Mouse (Mus musculus) adrenal gland, postnatal 10 days (tissue): ENCODE data around the gene Cox16. TPM values are rescaled to one million over a fixed set of nuclear protein-coding genes. Genes with fewer than 3 reads are reported as not detected.
"Not testable (repeated sequence)": the region's sequence is repeated elsewhere in the genome, so short reads cannot be mapped to it uniquely, and the experiment has no call there.

ENCODE experiments used
- DNase-seq: peaks from one replicate; pipeline ENCODE4 v3.0.0; 2021; ENCODE audit warnings: mixed read lengths
- long read RNA-seq, 2 experiments: library from polyadenylated mRNA; stranded (forward); transcript quantifications; one replicate each; pipeline ENCODE4 v2.0.0; 2021
- total RNA-seq, 2 experiments: library from RNA; stranded (reverse); gene quantifications; 2 replicates each; pipeline ENCODE4 v1.2.3; 2021

The Cox16 gene
- 100 to 1,000 TPM; 101 to 111 TPM for total RNA-seq
- long read RNA-seq, experiment 1, transcript Cox16-202 (4 exons, 668 nt), result minor isoform, 24 of 92 reads
- long read RNA-seq, experiment 1, transcript Cox16-201 (4 exons, 2,007 nt), result major isoform, 55 of 92 reads
- long read RNA-seq, experiment 1, transcript Cox16-206 (4 exons, 431 nt), result minor isoform, 8 of 92 reads
- long read RNA-seq, experiment 1, partial matches to known transcripts, result 0 of 92 reads
- long read RNA-seq, experiment 1, other reads (novel, unspliced or antisense), result 4 of 92 reads
- long read RNA-seq, experiment 2, transcript Cox16-202 (4 exons, 668 nt), result minor isoform, 15 of 55 reads
- long read RNA-seq, experiment 2, transcript Cox16-206 (4 exons, 431 nt), result minor isoform, 7 of 55 reads
- long read RNA-seq, experiment 2, transcript Cox16-201 (4 exons, 2,007 nt), result major isoform, 28 of 55 reads
- long read RNA-seq, experiment 2, partial matches to known transcripts, result 0 of 55 reads
- long read RNA-seq, experiment 2, other reads (novel, unspliced or antisense), result 4 of 55 reads

DNA sequence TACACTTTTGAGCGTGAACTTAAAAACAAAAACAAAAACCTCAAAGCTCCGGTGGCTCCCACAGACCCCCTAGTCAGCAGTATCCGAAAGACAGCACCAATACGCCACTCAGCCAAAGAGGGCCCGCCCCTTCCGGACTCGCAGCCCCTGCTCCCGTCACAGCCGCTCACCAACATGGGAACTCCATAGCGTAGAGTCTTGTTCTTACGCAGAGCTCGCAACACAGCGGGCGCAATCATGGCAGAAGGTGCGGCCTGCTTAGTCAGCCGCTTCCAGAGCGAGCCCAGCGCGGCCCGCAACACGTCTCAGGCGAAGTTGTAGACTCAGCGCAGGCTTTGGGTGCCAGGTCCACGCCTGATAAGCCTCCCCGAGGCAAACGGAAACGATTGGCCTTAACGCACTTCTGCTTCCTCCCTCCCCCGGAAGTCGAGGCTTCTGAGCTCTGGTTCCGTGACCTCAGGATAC lies at the start of gene Cox16:
TSS of gene Cox16 (minus strand) at position 401 of the 465 bp plus-strand sequence.
- peak; percentile 90 for DNase-seq

DNA sequence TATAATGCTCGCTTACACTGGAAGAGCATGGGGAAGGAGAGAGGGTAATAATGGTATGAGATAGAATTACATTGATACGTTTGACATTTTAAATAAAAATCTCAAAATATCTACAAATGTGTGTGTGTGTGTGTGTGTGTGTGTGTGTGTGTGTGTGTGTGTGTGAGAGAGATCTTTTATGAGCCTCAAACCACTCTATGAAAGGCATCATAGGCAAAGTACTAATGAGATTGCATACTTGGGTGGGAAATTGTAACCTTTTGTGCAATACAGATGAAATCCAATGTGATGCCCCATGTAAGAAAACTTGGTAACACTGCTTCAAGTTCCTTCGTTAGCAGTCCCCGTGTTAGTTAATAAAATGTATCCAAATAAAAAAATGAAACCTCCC lies 48.1 kb upstream of the Cox16 start:
- no peak for DNase-seq

DNA sequence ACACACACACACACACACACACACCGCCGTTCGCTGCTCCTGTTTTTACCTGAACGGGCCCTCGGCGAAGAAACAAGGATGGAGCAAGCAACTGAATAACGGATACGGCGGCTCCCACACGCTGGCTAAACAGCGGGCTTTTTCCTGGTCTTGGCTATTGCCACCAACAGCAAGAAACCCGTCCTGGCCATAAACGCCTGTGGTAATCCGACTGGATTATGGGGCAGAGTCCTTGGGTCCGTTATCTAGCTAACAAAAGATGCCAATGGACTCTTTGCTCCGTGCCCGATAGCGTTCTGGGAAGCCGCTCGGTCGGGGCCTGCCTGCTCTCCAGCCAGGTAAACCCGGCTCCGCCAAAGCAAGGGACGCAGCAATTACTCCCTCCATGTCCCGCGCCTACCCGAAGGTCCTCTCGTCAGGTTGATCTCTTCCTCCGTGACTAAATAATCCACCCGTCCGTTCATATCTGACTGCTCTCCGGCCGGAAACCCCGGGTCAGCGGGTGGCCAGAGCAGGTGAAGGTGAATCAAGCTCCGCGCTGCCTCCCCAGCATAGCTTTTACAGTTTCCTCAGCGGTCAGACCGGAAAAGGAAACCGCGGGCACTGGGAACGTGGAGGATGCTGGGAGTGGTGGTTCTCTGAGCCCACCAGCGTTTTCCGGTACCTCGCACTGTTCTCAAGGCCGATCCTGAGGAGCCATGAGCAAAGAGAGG lies 47.5 kb upstream of the Cox16 start, which contains the start of the genes Gm20498 and Synj2bp:
TSS of gene Gm20498 (minus strand) at position 590 of the 713 bp plus-strand sequence.
TSS of gene Synj2bp (minus strand) at position 596 of the 713 bp plus-strand sequence.
- DNase-seq, result peak; percentile 90

DNA sequence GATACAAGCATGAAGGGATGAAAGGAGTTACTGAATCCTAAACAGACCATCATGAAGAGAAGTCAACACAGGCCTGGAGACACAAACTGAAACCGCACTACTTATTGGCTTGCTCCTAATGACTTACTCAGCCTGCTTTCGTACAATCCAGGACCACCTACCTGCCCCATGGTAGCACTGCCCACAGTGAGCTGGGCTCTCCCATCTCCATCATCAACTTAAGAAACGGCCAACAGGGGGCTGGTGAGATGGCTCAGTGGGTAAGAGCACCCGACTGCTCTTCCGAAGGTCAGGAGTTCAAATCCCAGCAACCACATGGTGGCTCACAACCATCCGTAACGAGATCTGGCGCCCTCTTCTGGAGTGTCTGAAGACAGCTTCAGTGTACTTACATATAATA lies 45.7 kb upstream of the Cox16 start:
- not testable (repeated sequence) for DNase-seq

DNA sequence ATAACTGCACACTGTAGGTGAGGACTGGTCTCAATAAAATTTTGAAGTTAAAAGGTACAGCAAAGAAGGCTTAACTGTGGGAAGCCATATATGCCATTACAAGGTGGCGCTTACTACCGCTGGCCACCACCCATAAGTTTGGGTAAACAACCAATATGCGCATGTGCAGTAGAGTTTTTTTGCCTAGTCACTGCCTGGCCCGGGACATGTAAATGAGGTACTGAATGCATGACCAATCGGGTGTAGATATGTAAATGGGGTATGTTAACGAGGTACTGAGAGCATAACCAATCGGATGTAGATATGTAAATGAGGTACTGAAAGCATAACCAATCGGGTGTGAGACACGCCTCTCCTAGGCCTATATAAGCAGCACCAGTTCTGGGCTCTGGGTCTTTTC lies 12.0 kb upstream of the Cox16 start:
- not testable (repeated sequence) for DNase-seq

DNA sequence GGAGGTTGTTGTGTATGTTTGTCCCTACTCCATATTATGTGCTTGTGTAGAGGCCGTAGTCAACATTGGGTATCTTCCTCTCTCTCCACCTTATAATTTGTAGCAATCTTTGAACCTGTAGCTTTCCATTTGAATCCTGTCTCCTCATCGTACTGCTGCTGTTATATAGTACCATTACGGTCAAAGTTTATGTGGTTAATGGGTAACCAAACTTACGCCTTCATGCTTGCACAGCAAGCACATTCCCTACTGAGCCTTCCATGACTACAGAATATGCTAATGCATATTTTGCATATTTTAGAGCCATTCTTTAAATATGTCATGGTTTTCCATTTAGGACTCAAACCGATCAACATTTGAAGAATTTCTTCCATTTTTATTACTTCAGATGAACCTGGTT lies 5.6 kb upstream of the Cox16 start:
- DNase-seq, result no peak

DNA sequence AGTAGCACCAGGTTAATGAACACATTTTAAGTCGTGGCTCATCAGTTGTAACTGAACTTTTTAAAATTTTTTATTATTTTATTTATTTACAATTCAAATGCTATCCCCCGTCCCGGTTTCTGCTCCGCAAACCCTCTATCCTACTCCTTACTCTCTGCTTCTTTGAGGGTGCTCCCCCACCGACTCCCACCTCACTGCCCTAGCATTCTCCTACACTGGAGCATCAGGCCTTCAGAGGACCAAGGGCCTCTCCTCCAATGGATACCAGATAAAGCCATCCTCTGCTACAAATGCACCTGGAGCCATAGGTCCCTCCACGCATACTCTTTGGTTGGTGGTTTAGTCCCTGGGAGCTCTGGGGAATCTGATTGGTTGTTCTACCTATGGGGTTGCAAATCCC lies 384 bp upstream of the Cox16 start:
- no peak for DNase-seq

DNA sequence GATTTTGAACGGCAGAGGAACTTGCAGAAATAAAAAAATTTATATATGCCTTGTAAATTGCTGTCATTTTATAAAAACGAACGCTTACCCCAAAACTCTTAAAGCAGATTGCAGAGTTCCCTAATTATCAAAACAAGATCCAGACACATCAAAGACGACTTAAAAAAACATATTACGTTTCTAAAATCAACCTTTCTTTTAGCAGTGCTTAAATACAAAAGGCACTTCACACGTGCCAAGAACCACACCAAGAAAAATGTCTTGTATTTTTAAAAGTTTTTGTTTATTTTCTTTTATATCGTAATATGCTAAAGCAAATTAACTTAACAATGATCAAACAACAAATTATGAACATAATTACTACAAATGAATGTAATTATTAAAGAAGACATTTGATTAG lies 715 bp downstream of the Cox16 start:
- DNase-seq, result no peak

DNA sequence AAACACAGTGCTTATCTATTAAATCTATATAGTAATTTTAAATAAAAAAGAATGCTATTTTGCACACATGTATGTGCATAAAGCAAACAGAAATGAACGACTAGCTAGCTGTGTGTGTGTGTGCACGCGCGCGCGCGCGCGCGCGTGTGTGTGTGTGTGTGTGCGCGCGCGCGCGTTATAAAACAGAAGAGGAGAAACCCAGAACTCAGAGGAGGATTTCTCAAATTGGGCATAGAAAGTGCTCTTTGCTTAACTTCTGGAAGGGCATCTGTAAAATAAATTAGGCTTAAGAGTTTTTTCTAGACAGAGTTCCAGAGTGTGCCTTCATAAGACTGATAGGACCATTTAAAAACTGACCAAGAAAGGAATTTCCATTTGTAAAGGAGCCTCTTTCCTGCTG lies 1.3 kb downstream of the Cox16 start:
- DNase-seq, result peak; percentile 11

DNA sequence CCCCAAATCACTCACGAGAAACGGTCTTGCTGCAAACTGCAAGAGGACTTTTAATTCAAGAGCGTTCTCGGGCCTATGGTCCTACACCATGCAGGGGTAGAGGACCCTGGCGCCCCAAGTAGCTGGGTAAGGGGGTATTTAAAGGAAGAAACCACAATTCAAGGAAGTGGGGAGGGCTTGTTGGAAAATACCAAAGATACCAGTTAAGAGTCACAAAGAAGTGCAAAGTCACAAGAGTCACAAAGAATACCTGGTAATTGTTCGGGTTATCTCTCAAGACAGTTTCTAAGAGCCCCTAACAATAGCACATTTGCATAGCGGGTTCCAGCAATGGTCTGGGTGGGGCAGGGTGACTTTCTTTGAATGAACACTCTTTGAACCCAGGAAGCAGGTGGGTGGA lies 25.9 kb downstream of the Cox16 start:
- DNase-seq, result not testable (repeated sequence)

DNA sequence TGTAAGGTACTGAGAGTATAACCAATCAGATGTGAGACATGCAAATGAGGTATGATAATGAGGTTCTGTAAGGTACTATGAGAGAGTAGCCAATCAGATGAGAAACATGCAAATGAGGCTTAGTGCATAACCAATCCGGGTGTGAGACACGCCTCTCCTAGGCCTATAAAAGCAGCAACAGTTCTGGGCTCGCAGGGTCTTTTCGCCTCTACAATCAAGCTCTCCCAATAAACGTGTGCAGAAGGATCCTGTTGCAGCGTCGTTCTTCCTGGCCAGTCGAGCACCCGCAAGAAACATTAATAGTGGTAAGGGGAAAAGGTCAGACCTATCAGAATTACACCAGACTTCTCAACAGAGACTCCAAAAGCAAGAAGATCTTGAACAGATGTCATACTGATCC lies 45.9 kb downstream of the Cox16 start:
- not testable (repeated sequence) for DNase-seq

DNA sequence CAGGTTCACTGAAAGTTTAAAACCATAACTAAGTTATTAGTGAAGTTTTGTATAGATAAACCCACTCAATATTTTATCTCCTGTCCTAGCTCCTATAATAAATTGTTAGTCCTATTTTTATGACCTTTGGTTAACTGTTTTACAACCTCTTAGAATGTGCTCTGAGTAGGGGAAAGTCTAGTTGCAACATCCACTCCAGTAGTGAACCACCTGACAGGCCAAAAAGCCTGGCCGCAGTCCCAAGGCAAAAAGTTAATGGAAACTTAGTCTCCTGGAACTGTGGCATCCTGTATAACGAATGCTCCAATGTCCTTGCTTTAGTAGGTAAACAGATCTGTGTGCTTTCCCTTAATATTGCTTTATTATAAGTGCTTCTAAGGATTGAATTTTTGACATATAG lies 50.1 kb downstream of the Cox16 start:
- DNase-seq, result peak; percentile 50

DNA sequence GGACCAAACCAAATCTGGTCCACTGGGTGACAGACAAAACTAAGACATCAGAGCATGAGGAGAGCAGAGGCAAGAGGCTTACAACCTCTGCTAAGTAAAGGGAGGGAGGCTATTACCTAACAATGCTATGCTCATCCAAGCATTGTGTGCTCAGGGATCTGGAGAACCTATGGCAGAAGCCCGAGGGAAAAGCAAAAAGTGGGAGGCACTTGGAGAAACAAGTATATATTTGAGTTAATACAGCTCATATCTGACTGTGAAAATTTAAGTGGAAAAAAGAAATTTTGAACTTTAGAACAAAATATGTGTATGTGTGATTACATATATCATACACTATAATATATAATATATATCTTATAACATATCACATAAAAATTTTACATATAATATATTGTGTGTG lies 63.1 kb downstream of the Cox16 start, which contains the start of gene Adam4:
TSS of gene Adam4 (minus strand) at position 101 of the 400 bp plus-strand sequence.
- DNase-seq, result no peak

DNA sequence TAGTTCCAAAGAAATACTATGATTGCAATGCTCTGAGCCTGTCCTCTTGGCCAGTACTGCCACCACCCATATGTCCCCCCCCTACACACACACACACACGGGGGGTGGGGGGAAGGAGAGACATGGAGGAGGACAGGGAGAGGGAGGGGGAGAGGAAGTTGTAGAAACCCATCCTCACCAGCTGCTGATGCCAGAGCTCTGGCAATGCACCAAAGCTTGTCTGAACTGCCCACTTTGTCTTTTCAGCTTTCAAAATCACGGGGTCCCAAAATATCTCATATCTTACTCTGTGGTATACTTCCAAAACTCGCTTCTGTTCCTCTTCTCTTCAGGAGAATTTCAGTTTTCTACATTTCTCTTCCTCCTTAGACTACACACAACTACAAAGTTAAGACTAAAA lies 71.7 kb downstream of the Cox16 start:
- no peak for DNase-seq

DNA sequence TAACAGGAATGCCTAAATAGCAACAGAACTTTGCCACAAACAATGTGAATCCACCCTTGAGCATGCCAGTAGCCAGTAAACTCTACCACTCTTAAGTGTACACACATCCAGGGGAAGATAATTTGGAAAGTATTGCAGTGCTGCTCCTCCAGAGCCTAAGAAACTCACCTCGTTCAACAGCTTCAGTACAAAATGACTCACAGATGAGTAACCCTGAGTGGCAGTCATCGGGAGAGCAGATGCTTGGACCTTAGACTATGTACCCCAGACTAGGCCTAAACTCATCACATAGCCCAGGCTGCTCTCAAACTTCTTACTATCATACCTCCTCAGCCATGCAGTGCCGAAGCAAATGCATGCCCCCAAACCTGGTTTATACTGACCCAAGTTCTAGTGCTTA lies 76.0 kb downstream of the Cox16 start:
- DNase-seq, result no peak

DNA sequence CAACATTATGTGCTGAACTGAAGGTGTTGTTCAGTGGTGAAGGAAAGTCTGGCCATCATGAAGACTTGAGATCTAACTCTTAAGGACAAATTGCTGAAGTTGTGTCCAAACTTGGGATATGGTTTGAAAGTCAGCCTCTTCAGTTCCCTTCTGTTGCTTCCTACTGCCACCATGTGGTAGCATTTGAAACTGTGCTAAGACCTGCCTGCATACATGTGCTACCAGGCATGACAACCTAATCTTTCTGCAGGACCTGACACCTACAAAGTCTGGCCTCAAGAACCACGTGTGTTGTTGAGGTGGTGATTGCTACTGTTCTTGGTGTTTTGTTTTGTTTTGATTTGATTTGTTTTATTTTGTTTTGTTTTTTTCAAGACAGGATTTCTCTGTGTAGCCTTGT lies 82.7 kb downstream of the Cox16 start:
- DNase-seq, result peak; percentile 80

DNA sequence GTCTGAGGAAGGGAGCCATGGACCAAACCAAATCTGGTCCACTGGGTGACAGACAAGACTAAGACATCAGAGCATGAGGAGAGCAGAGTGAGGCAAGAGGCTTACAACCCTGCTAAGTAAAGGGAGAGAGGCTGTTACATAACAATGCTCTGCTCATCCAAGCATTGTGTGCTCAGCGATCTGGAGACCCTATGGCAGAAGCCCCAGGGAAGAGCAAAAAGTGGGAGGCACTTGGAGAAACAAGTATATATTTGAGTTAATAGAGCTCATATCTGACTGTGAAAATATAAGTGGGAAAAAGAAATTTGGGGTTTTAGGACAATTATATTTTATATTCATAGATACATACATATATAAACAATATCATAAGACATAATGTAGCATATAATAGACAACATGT lies 105.6 kb downstream of the Cox16 start, which contains the start of gene Gm4787:
TSS of gene Gm4787 (minus strand) at position 101 of the 400 bp plus-strand sequence.
- DNase-seq, result not testable (repeated sequence)

DNA sequence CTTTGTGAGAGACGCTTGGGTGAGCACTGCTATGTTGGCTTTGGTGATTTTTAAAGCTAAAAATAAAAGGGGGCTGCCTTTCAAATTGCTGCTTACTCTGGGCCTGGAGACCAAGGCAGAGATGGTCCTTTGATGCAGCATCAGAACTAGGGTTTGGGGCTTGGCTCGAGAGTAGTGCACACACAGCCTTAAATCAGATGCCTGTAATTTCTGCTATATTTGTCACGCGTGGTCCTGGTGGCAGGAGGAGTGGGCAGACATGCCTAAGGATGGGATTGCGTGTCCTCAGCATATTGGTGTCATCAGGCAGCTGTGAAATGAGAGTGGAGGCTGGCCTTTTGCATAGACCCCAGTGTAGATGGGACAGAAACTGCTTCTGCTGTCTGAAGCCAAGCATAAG lies 151.1 kb downstream of the Cox16 start:
- no peak for DNase-seq

DNA sequence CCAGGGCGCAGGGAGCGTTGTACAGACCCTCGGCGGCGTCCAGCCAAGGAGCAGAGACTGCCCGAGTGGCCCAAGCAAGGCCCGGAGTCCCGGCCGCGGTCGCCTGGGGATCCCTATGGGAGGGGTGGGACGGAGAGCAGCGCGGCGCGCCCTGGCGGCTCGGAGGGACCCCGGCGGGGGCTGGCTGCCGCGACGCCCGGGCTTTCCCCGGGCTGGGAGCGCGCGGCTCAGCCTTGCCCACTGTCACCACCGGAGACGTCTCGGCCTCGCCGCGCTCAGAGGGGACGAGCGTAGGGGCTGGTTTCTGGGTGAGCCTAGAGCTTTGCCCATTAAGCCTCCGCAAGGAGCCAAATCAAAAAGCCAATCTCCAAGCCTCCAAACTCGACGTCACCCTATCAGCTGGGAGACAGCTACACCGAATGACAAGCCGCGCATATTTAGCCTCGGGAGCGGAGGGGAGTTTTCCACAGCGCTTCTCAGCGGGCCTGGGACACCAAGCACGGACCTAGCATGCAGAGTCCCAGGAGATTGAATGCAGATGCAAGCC lies 152.0 kb downstream of the Cox16 start, which contains the start of gene Slc8a3:
TSS of gene Slc8a3 (minus strand) at position 306 of the 547 bp plus-strand sequence.
- DNase-seq, result peak; percentile 39

DNA sequence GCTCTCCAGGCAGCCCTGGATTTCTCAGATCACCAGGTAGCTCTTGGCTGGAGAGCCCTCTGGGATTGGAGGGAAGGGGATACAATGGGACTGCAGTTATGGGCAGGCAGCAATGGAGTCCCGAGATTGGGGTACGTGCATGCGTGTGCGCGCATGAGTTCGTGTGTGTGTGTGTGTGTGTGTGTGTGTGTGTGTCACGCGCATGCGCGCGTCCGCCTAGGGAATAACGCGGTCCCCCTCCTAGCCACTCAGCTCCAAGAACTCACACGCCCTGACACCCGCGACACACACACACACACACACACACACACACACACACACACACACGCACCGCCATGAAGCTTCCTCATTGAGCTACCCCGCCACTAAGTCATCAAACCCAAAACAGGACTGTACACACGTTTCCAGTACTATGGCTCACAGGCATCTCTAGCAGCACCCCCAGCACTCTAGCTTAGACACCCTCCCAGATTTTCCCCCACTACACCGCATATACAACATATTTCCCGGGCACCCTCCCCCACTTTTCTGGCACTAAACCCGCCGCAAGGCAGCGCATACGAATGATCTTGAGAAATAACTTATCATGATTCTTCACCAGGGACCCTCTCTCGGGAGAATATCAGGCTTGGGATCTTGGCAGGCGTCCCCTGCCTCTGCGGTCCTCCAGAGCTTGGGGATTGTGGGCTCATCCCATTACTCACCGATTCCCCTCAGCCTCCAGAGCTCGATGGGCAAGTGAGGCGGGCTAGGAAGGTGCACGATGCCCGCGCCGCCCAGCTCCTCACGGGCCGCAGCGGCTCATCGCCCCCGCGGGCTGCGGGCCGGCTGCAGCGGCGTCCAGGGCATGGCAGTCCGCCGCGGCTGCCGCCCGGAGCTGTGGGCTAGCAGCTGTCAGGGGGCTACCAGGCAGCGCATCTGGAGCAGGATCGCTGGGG lies 152.7 kb downstream of the Cox16 start:
- DNase-seq, result peak; percentile 37

DNA sequence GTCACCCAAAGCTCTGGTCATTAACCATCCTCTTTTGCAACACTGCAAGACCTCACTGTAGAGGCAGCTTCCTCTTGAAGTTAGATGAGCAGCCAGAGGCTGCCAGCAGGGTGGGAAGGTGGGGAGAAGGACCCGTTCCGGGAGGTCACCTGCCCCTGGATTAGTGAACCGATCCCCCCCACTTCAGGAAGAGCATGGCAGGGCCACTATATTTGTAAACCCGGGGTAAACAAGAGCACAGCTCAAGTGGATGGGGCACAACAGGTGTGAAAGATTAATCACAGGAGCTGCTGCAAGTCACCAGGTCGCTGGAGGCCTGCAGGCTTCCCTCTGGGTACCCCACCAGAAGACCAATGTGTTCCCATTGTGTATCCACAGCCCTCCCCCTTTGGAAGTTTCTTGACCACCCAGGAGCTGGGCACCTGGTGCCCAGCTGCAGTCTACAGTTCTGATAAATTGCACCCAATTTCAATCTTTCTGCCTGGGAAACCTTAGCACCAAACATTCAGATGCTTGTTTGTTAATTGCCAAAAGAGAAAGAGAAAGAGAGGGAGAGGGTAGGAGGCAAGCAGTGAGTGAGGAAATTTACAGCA lies 153.8 kb downstream of the Cox16 start:
- no peak for DNase-seq
